Mouse (Mus musculus) bone marrow, adult 2 months (tissue): ENCODE measurements around the gene Arhgap10.

ENCODE experiments used
- CTCF ChIP-seq: fragments of 200-500 bp; IDR thresholded peaks from 2 replicates; pipeline ENCODE4 v1.5.1; 2011; ENCODE audit warnings: low read length, control low read depth; ENCODE audit not compliant: control insufficient read depth, insufficient read depth
- POLR2A ChIP-seq: fragments of 200-500 bp; IDR thresholded peaks from 2 replicates; pipeline ENCODE4 v1.6.1; 2011; ENCODE audit warnings: low read depth, mild to moderate bottlenecking, control low read depth, low read length, borderline replicate concordance; ENCODE audit not compliant: control insufficient read depth

DNA sequence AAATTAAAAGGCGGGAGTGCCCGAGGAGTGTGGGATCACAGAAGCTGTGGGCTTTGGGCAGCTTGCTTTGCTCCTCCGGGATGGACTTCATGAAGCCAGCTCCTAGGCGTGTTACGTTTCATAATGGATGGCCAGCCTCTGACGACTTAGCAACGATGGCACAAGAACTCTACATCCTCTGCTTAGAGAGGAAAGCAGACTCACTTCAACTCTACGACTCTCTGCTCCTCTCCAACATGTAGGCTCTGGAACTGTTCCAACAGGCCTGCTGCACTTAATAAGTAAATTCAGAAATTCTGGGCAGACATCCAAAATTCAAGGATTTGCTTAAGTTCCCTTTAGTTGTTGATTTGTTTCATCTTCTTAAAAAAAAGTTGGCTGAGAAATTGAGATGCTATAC is 303.1 kb downstream of the Arhgap10 start:
- TF ChIP-seq CTCF: no peak
- TF ChIP-seq POLR2A: no peak
